Mouse (Mus musculus) megakaryocyte, adult 5-6 weeks (primary cell): ENCODE results near the gene Rftn1. TPM values are rescaled to one million over a fixed set of nuclear protein-coding genes. Genes with fewer than 3 reads are reported as not detected.

Source experiments
- ATAC-seq: 2 replicates; pipeline ENCODE4 v1.8.0; 2016; ENCODE audit warnings: mild to moderate bottlenecking, inconsistent platforms; ENCODE audit not compliant: poor library complexity, severe bottlenecking
- total RNA-seq, 2 experiments: library from RNA; stranded (forward) in 1 of 2; stranded (reverse) in 1 of 2; fragments of 153-499, 151-499 nt in 1 of 2; fragments of 221-1000, 200-1000 nt in 1 of 2; gene quantifications; 2 replicates each; pipeline versions ENCODE4 v1.2.3 to v1.2.4; 2015 to 2017

The Rftn1 gene
- total RNA-seq, 2 experiments from 2014 or later = 12.0 to 29.0 TPM

GRCm38 (mm10) chr17:49959021-49959420, 231.5 kb downstream of the Rftn1 start:
- no peak for ATAC-seq

GRCm38 (mm10) chr17:49951856-49952607, 238.4 kb downstream of the Rftn1 start:
- 0 out of 2 replicates have a peak, but pooled peaks have one; percentile 18 for ATAC-seq

GRCm38 (mm10) chr17:49951491-49951855, 239.0 kb downstream of the Rftn1 start:
- peak; percentile 74 for ATAC-seq

- peak; percentile 68 for ATAC-seq
These were observed 247.8 kb downstream of the Rftn1 start for GRCm38 (mm10) chr17:49942674-49943073.

Other genes with a start within 250 kb of the Rftn1 start
- 0.13 TPM in 1 of 2 replicates, not detected in the other for gene Dazl, start 103.0 kb upstream of the Rftn1 start, total RNA-seq (2015)
- gene Dazl, start 103.0 kb upstream of the Rftn1 start, total RNA-seq (2017) = not detected in 2 replicates